Mouse (Mus musculus): ENCODE measurements at regions not wholly inside any gene's neighbourhood (a gene's known extent, or its start where the extent isn't known, plus 50 kb on each side); places are given as distances from the start of the nearest gene placed in this dataset.

GRCm38 (mm10) chr6:133904501-133904900, 50.9 kb upstream of the Kap start:
- DNase-seq = peak; percentile 17 to 19

GRCm38 (mm10) chr6:133934667-133935066, 81.1 kb upstream of the Kap start:
- DNase-seq = no peak

- no peak for DNase-seq
Measured at GRCm38 (mm10) chr6:133935671-133936070, 82.1 kb upstream of the Kap start.

GRCm38 (mm10) chr6:133959902-133960634, 75.4 kb upstream of the Etv6 start:
- no peak for DNase-seq

- DNase-seq = peak; percentile 87 to 88
Measured at GRCm38 (mm10) chr6:133960713-133961112, 74.8 kb upstream of the Etv6 start.

- DNase-seq = no peak
Measured at GRCm38 (mm10) chr6:133962641-133963040, 72.9 kb upstream of the Etv6 start.

- DNase-seq = no peak
Measured at GRCm38 (mm10) chr6:133963264-133963663, 72.2 kb upstream of the Etv6 start.

- DNase-seq = no peak
Measured at GRCm38 (mm10) chr6:133967286-133967685, 68.2 kb upstream of the Etv6 start.

GRCm38 (mm10) chr6:133972054-133972705, 63.3 kb upstream of the Etv6 start:
- no peak for DNase-seq

GRCm38 (mm10) chr6:133973205-133973838, 62.2 kb upstream of the Etv6 start:
- DNase-seq = no peak

GRCm38 (mm10) chr6:133975951-133976350, 59.5 kb upstream of the Etv6 start:
- no peak for DNase-seq

GRCm38 (mm10) chr6:133976854-133977253, 58.6 kb upstream of the Etv6 start:
- no peak for DNase-seq

- no peak for DNase-seq
Measured at GRCm38 (mm10) chr6:133983804-133984514, 51.5 kb upstream of the Etv6 start.

GRCm38 (mm10) chr6:133984666-133985355, 50.7 kb upstream of the Etv6 start:
- DNase-seq = peak; percentile 11 to 12
